9 mouse cellular contexts compared by ENCODE assay signal in genomic region chr12:109394396-109394795, GRCm38 (mm10). TPM values are rescaled to one million over a fixed set of nuclear protein-coding genes. Genes with fewer than 3 reads are reported as not detected.
DNase-seq lines count a peak whose midpoint lies in the region; ATAC-seq lines count a peak whose summit lies in the region.
"Had no signal": no experiment of that assay in that cellular context is flagged by ENCODE, and none has a peak within 500 bp of the region (broad histone marks: within the 10 kb centered on the region; RNA-seq: fewer than 3 reads in every experiment).

No protein-coding gene starts in this region.

- H3K9ac ChIP-seq in midbrain, embryonic 12.5 days (replicated peaks): 0 out of 2 replicates have a peak overlapping the region, but pooled peaks have one; percentile 15
- H3K9ac ChIP-seq: stomach, embryonic 15.5 days had no signal

- DNase-seq in brain, adult 2 months (ENCODE audit: low read depth, low spot score): peak; percentile 44
- DNase-seq in embryonic facial prominence, embryonic 10.5 days (ENCODE audit: low spot score): peak; percentile 41
- no peak for DNase-seq in hindbrain, embryonic 10.5 days (ENCODE audit: low spot score)
- no peak for DNase-seq in thymus, postnatal 4 days
- no peak for DNase-seq in cerebellum, adult 8-10 months

- H3K9me3 ChIP-seq in embryonic facial prominence, embryonic 10.5 days: no peaks in the 10 kb centered on the region
- H3K9me3 ChIP-seq in hindbrain, embryonic 10.5 days: no peaks in the 10 kb centered on the region
- H3K9me3 ChIP-seq in midbrain, embryonic 12.5 days: no peaks in the 10 kb centered on the region
- H3K9me3 ChIP-seq: stomach, embryonic 15.5 days had no signal

- 47% methylated on average over 11 of the region's 11 CpGs for WGBS in embryonic facial prominence, embryonic 10.5 days
- 58% methylated on average over 11 of the region's 11 CpGs for WGBS in hindbrain, embryonic 10.5 days
- WGBS in midbrain, embryonic 12.5 days: 56% methylated on average over 11 of the region's 11 CpGs

- H3K27me3 ChIP-seq in embryonic facial prominence, embryonic 10.5 days (replicated peaks; ENCODE audit: low read depth, poor library complexity, severe bottlenecking): peaks cover 42% of the 10 kb centered on the region
- H3K27me3 ChIP-seq in hindbrain, embryonic 10.5 days (ENCODE audit: insufficient read depth, poor library complexity, severe bottlenecking): peaks cover 62% of the 10 kb centered on the region
- peaks cover 24% of the 10 kb centered on the region for H3K27me3 ChIP-seq in midbrain, embryonic 12.5 days
- H3K27me3 ChIP-seq: CH12.LX; stomach, embryonic 15.5 days had no signal

- no peaks in the 10 kb centered on the region for H3K36me3 ChIP-seq in embryonic facial prominence, embryonic 10.5 days (replicated peaks)
- H3K36me3 ChIP-seq in hindbrain, embryonic 10.5 days: no peaks in the 10 kb centered on the region
- no peaks in the 10 kb centered on the region for H3K36me3 ChIP-seq in midbrain, embryonic 12.5 days
- H3K36me3 ChIP-seq: stomach, embryonic 15.5 days had no signal

- no peak overlapping the region for H3K4me2 ChIP-seq in midbrain, embryonic 12.5 days (replicated peaks)

- H3K4me3 ChIP-seq in embryonic facial prominence, embryonic 10.5 days: no peak overlapping the region
- H3K4me3 ChIP-seq in hindbrain, embryonic 10.5 days: no peak overlapping the region
- H3K4me3 ChIP-seq in midbrain, embryonic 12.5 days: no peak overlapping the region
- H3K4me3 ChIP-seq: stomach, embryonic 15.5 days had no signal

- 0 out of 2 replicates have a peak, but pooled peaks have one; percentile 25 for ATAC-seq in midbrain, embryonic 12.5 days (ENCODE audit: low FRiP score, low read depth)
- no peak for ATAC-seq in monocyte, adult 5-6 weeks (replicated peaks; ENCODE audit: insufficient number of reproducible peaks, low FRiP score, low TSS enrichment, poor library complexity, severe bottlenecking)

- peak overlapping the region; percentile 65 for H3K27ac ChIP-seq in embryonic facial prominence, embryonic 10.5 days (replicated peaks)
- peak overlapping the region; percentile 73 for H3K27ac ChIP-seq in hindbrain, embryonic 10.5 days
- peak overlapping the region; percentile 66 for H3K27ac ChIP-seq in midbrain, embryonic 12.5 days (replicated peaks)
- H3K27ac ChIP-seq: stomach, embryonic 15.5 days had no signal

- peaks cover 34% of the 10 kb centered on the region for H3K4me1 ChIP-seq in embryonic facial prominence, embryonic 10.5 days
- peaks cover 55% of the 10 kb centered on the region for H3K4me1 ChIP-seq in hindbrain, embryonic 10.5 days (replicated peaks)
- peaks cover 39% of the 10 kb centered on the region for H3K4me1 ChIP-seq in midbrain, embryonic 12.5 days

RNA-seq across cellular contexts. Expression of gene Dlk1, which starts 58.2 kb away (rescaled TPM):
- 287 and 291 TPM in 2 replicates for polyA plus RNA-seq in embryonic facial prominence, embryonic 10.5 days (2016; fragmentation: Nextera tagmentation; extraction: Ambion mirVana)
- polyA plus RNA-seq in hindbrain, embryonic 10.5 days (2016; fragmentation: Nextera tagmentation; extraction: Ambion mirVana): 64.4 and 82.8 TPM in 2 replicates
- polyA plus RNA-seq in midbrain, embryonic 12.5 days (2016; fragmentation: Nextera tagmentation; extraction: Ambion mirVana): 87.5 and 95.9 TPM in 2 replicates
- total RNA-seq in monocyte, adult 5-6 weeks (2017): not detected in 3 replicates
- total RNA-seq: CH12.LX had no signal

Comparison
In these comparisons a context has a peak if more than half of its experiments do, and no peak if none do; other contexts are left out.
1. DNase-seq: peak in brain, adult 2 months (single experiment) and embryonic facial prominence, embryonic 10.5 days (single experiment); none in hindbrain, embryonic 10.5 days (single experiment), thymus, postnatal 4 days (single experiment) and cerebellum, adult 8-10 months (single experiment).
2. Peak in every context shown above with its lines, with median percentiles within 50 percentile points of each other: H3K27ac ChIP-seq.